8 mouse cellular contexts compared by ENCODE assay signal in genomic region chr11:44471337-44471995, GRCm38 (mm10). TPM values are rescaled to one million over a fixed set of nuclear protein-coding genes. Genes with fewer than 3 reads are reported as not detected.
DNase-seq lines count a peak whose midpoint lies in the region; ATAC-seq lines count a peak whose summit lies in the region.

No protein-coding gene starts in this region.

- H3K4me2 ChIP-seq in neural tube, embryonic 12.5 days (replicated peaks): peak overlapping the region; percentile 93

- peak overlapping the region; percentile 74 for H3K9ac ChIP-seq in neural tube, embryonic 12.5 days

- ATAC-seq in neural tube, embryonic 12.5 days (ENCODE audit: low FRiP score, low read depth): no peak

- intact Hi-C loops in heart, postnatal 10 days (cut with DNase I): loop anchor here (5.0 kb wide), 2 partner anchors 91 to 111 kb away; no protein-coding TSS in a partner anchor
- intact Hi-C loops in left cerebral cortex, postnatal 10 days (cut with DNase I): loop anchor here (2.0 kb wide), 1 partner anchor 47 kb away; the partner anchor contains the start of gene Rnf145

- DNase-seq in thymus, postnatal 0 days (ENCODE audit: low spot score): peak; percentile 43
- no peak for DNase-seq in thymus, postnatal 25 days
- peak; percentile 0 for DNase-seq in embryo, embryonic 11.5 days (ENCODE audit: low read depth, low spot score)
- DNase-seq in heart, postnatal 10 days: peak; percentile 32 to 37
- peak; percentile 4 to 13 for DNase-seq in layer of hippocampus, postnatal 14 days (ENCODE audit: low spot score in 2 of 2)
- no peak for DNase-seq in left cerebral cortex, postnatal 10 days (ENCODE audit: extremely low spot score in 1 of 2, low spot score in 2 of 2)
- DNase-seq in right cerebral cortex, postnatal 36 days (ENCODE audit: low spot score in 2 of 2): no peak

- no peak overlapping the region for H3K27ac ChIP-seq in neural tube, embryonic 12.5 days

- no peaks in the 10 kb centered on the region for H3K36me3 ChIP-seq in neural tube, embryonic 12.5 days

- no peaks in the 10 kb centered on the region for H3K27me3 ChIP-seq in neural tube, embryonic 12.5 days (replicated peaks)

- H3K4me1 ChIP-seq in neural tube, embryonic 12.5 days: peaks cover 12% of the 10 kb centered on the region

- WGBS in neural tube, embryonic 12.5 days: 22% methylated on average over 4 of the region's 4 CpGs

- H3K9me3 ChIP-seq in neural tube, embryonic 12.5 days: no peaks in the 10 kb centered on the region

- peak overlapping the region; percentile 65 for H3K4me3 ChIP-seq in neural tube, embryonic 12.5 days

RNA-seq across cellular contexts. Expression of gene Ublcp1, which starts 1.2 kb away (rescaled TPM):
- 50.7 and 55.3 TPM in 2 replicates for polyA plus RNA-seq in thymus, postnatal 0 days (2015; fragmentation: Nextera tagmentation; extraction: Ambion mirVana)
- total RNA-seq in heart, postnatal 10 days (2021): 10 to 100 TPM; 36.6 to 40.9 TPM
- total RNA-seq in layer of hippocampus, postnatal 14 days (2021): 10 to 100 TPM; 42.9 to 46.1 TPM
- 65.9 and 70.8 TPM in 2 replicates for polyA plus RNA-seq in neural tube, embryonic 12.5 days (2016; fragmentation: Nextera tagmentation; extraction: Ambion mirVana)
- 10 to 100 TPM; 33.7 to 37.9 TPM for total RNA-seq in left cerebral cortex, postnatal 10 days (2021)

RNA-seq across cellular contexts. Expression of gene Rnf145, which starts 47.3 kb away (rescaled TPM):
- polyA plus RNA-seq in thymus, postnatal 0 days (2015; fragmentation: Nextera tagmentation; extraction: Ambion mirVana): 115 and 120 TPM in 2 replicates
- total RNA-seq in heart, postnatal 10 days (2021): 10 to 100 TPM; 25.2 to 26.1 TPM
- total RNA-seq in layer of hippocampus, postnatal 14 days (2021): 100 to 1,000 TPM; 102 to 103 TPM
- polyA plus RNA-seq in neural tube, embryonic 12.5 days (2016; fragmentation: Nextera tagmentation; extraction: Ambion mirVana): 135 and 143 TPM in 2 replicates
- total RNA-seq in left cerebral cortex, postnatal 10 days (2021): 100 to 1,000 TPM in 1 of 2 experiments, 10 to 100 TPM in 1; 95.9 to 106 TPM

Comparison
In these comparisons a context has a peak if more than half of its experiments do, and no peak if none do; other contexts are left out.
1. DNase-seq: peak in thymus, postnatal 0 days (single experiment), embryo, embryonic 11.5 days (single experiment), heart, postnatal 10 days (2 of 2) and layer of hippocampus, postnatal 14 days (2 of 2); none in thymus, postnatal 25 days (single experiment), left cerebral cortex, postnatal 10 days (0 of 2) and right cerebral cortex, postnatal 36 days (0 of 2).